Mouse (Mus musculus) lung, embryonic 14.5 days (tissue): ENCODE measurements around the gene Creb3l4. TPM values are rescaled to one million over a fixed set of nuclear protein-coding genes. Genes with fewer than 3 reads are reported as not detected.

ENCODE experiments used
- ATAC-seq: fragments of 200-750 bp; cut with Nextera tagmentation; 2 replicates; pipeline ENCODE4 v1.8.0; 2017; ENCODE audit warnings: mild to moderate bottlenecking, moderate TSS enrichment, moderate library complexity; ENCODE audit not compliant: insufficient read depth
- DNase-seq: peaks from one replicate; pipeline ENCODE4 v3.0.0-alpha.2; 2015
- H3K27ac ChIP-seq: fragments of 300-500 bp; sonication (generic); 2 replicates; pipeline ENCODE4 v1.5.1; 2014; ENCODE audit warnings: low read depth, mild to moderate bottlenecking, moderate library complexity
- H3K27me3 ChIP-seq: fragments of 300-500 bp; sonication (generic); 2 replicates; pipeline ENCODE4 v1.6.1; 2014; ENCODE audit warnings: low read length, control low read depth; ENCODE audit not compliant: insufficient read depth
- H3K36me3 ChIP-seq: fragments of 300-500 bp; sonication (generic); 2 replicates; pipeline ENCODE4 v1.6.1; 2014; ENCODE audit warnings: control low read depth; ENCODE audit not compliant: insufficient read depth
- H3K4me1 ChIP-seq: fragments of 300-500 bp; sonication (generic); 2 replicates; pipeline ENCODE4 v1.6.1; 2014; ENCODE audit warnings: antibody characterized with exemption, control low read depth; ENCODE audit not compliant: insufficient read depth
- H3K4me2 ChIP-seq: fragments of 300-500 bp; sonication (generic); 2 replicates; pipeline ENCODE4 v1.6.1; 2014; ENCODE audit warnings: mild to moderate bottlenecking
- H3K4me3 ChIP-seq: fragments of 300-500 bp; sonication (generic); 2 replicates; pipeline ENCODE4 v1.5.1; 2014; ENCODE audit warnings: low read depth, low read length
- H3K9ac ChIP-seq: fragments of 300-500 bp; sonication (generic); 2 replicates; pipeline ENCODE4 v1.6.1; 2014
- H3K9me3 ChIP-seq: fragments of 300-500 bp; sonication (generic); 2 replicates; pipeline ENCODE4 v1.6.1; 2016; ENCODE audit warnings: low read depth, low read length, control low read depth
- CTCF ChIP-seq: IDR thresholded peaks from 2 replicates; pipeline ENCODE4 v1.5.1; 2016; ENCODE audit warnings: antibody characterized with exemption, low read depth
- WGBS: fragments of 180-500 bp; shearing (Covaris S2); extraction: QIAGEN DNeasy Blood & Tissue Kit; methylation state at CpG from one replicate; pipeline ENCODE4 v1.1.7; 2014; 5-methylcytosine and 5-hydroxymethylcytosine counted together
- polyA plus RNA-seq: library from polyadenylated mRNA; unstranded; fragments of >200 nt; fragmentation: Nextera tagmentation; extraction: Ambion mirVana; gene quantifications from 2 replicates; pipeline ENCODE4 v1.2.1, GENCODE M21; 2014

Gene Creb3l4
- polyA plus RNA-seq, 1 experiment from 2014 or later, result 5.4 TPM

DNA sequence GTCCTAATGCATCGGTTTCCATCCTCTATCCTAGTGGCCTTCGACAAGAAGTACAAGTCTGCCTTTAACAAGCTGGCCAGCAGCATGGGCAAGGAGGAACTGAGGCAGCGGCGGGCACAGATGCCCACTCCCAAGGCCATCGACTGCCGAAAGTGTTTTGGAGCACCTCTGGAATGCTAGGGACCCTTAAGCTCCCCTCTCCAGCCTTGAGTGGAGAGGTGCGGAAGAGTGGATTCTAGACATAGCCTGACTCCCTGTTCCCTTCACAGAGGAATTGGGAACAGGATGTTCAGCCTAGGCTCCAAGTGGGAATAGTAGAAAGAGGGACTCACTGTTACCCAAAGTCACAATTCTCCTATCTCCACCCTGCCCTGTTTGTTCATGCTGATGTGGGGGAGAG, 36.4 kb upstream of the Creb3l4 start:
- TF ChIP-seq CTCF, result no peak
- H3K4me2 ChIP-seq, result no peak overlapping the region
- H3K4me1 ChIP-seq, result no peaks in the 10 kb centered on the region
- H3K9ac ChIP-seq, result no peak overlapping the region
- no peaks in the 10 kb centered on the region for H3K27me3 ChIP-seq
- peaks cover 52% of the 10 kb centered on the region for H3K36me3 ChIP-seq
- no peaks in the 10 kb centered on the region for H3K9me3 ChIP-seq
- DNase-seq (no peak), ATAC-seq (no peak)
- H3K4me3 ChIP-seq, result no peak overlapping the region
- 94% methylated on average over 7 of the region's 7 CpGs for WGBS
- no peak overlapping the region for H3K27ac ChIP-seq

DNA sequence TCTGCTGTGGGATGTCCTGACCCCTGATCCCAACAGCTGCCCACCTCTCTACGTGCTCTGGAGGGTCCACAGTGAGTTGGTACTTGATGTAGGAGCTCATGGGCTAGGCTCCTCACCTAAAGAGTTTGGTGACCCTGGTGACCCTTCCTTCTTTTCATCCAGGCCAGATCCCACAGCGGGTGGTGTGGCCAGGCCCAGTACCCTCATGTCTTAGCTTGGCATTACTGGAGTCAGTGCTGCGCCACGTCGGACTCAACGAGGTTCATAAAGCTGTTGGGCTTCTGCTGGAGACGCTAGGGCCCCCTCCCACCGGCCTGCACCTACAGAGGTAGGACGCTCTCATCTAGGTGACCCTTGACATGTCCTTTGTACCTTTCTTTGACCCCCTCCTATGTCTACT, 35.9 kb upstream of the Creb3l4 start:
- Histone ChIP-seq H3K36me3 (peaks cover 54% of the 10 kb centered on the region), H3K4me1 (no peaks in the 10 kb centered on the region), H3K4me2 (no peak overlapping the region), H3K9ac (no peak overlapping the region), H3K27me3 (no peaks in the 10 kb centered on the region), H3K9me3 (no peaks in the 10 kb centered on the region), H3K4me3 (no peak overlapping the region), H3K27ac (no peak overlapping the region)
- ATAC-seq (no peak), DNase-seq (no peak)
- TF ChIP-seq CTCF, result no peak
- 88% methylated on average over 9 of the region's 9 CpGs for WGBS

DNA sequence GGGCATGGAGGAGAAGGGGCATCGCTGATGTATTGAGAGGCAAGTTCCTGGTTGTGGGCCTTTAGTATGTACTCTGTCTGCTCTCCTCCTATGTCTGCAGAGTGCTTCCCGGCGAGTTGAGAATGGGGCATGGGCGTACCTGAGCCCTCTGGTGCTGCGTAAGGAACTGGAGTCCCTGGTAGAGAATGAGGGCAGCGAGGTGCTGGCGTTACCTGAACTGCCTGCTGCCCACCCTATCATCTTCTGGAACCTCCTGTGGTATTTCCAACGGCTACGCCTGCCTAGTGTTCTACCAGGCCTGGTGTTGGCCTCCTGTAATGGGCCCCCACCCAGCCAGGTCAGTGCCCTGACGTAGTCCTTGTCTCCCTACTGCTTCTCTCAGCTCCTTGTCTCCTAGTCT, 34.9 kb upstream of the Creb3l4 start:
- 95% methylated on average over 10 of the region's 10 CpGs for WGBS
- DNase-seq, result no peak
- ATAC-seq, result no peak
- peaks cover 63% of the 10 kb centered on the region for H3K36me3 ChIP-seq
- no peak overlapping the region for H3K9ac ChIP-seq
- H3K4me2 ChIP-seq, result no peak overlapping the region
- no peak overlapping the region for H3K27ac ChIP-seq
- H3K9me3 ChIP-seq, result no peaks in the 10 kb centered on the region
- no peak for TF ChIP-seq CTCF
- no peak overlapping the region for H3K4me3 ChIP-seq
- no peaks in the 10 kb centered on the region for H3K27me3 ChIP-seq
- H3K4me1 ChIP-seq, result no peaks in the 10 kb centered on the region

DNA sequence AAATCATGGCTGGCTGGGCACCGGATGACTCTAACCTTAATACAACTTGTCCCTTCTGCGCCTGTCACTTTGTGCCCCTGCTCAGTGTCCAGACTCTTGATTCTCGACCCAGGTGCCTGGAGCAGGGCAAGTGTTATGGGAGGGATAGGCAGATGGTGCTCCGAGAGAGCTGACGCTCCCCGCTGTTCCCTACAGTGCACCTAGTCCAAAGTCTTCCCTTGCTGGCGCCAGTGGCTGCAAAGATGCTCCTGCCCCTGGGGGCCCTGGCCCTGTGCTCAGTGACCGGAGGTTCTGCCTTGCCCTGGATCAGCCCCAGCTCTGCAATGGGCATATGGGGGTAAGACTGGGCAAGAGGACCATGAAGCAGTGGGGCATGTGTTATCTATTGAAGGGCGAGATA, 34.5 kb upstream of the Creb3l4 start:
- no peak overlapping the region for H3K4me3 ChIP-seq
- no peak overlapping the region for H3K9ac ChIP-seq
- H3K4me1 ChIP-seq, result no peaks in the 10 kb centered on the region
- H3K36me3 ChIP-seq, result peaks cover 66% of the 10 kb centered on the region
- WGBS, result 90% methylated on average over 9 of the region's 9 CpGs
- H3K9me3 ChIP-seq, result no peaks in the 10 kb centered on the region
- DNase-seq (no peak), ATAC-seq (no peak)
- H3K27ac ChIP-seq, result no peak overlapping the region
- TF ChIP-seq CTCF, result no peak
- no peaks in the 10 kb centered on the region for H3K27me3 ChIP-seq
- H3K4me2 ChIP-seq, result no peak overlapping the region

DNA sequence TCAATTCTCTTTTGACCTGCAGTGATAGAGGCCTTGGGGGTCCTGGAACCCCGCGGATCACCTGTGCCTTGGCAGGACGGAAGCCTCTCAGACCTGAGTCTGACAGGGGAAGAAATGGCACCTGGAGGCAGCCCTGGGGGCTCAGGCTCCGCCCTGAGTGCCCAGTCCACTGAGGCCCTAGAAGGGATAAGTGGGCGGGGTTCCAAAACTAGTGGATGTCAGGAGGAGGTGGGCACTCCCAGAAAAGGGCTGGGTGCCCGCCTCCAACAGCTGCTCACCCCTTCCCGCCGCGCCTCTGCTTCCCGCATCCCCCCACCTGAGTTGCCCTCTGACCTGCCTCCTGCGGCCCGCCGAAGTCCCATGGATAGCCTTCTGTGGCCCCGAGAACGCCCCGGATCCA, 33.5 kb upstream of the Creb3l4 start:
- Histone ChIP-seq H3K4me1 (no peaks in the 10 kb centered on the region), H3K9ac (no peak overlapping the region), H3K27ac (no peak overlapping the region), H3K36me3 (peaks cover 75% of the 10 kb centered on the region), H3K4me3 (no peak overlapping the region), H3K27me3 (no peaks in the 10 kb centered on the region), H3K9me3 (no peaks in the 10 kb centered on the region), H3K4me2 (no peak overlapping the region)
- WGBS, result 46% methylated on average over 16 of the region's 16 CpGs
- no peak for ATAC-seq
- no peak for TF ChIP-seq CTCF
- DNase-seq, result no peak

DNA sequence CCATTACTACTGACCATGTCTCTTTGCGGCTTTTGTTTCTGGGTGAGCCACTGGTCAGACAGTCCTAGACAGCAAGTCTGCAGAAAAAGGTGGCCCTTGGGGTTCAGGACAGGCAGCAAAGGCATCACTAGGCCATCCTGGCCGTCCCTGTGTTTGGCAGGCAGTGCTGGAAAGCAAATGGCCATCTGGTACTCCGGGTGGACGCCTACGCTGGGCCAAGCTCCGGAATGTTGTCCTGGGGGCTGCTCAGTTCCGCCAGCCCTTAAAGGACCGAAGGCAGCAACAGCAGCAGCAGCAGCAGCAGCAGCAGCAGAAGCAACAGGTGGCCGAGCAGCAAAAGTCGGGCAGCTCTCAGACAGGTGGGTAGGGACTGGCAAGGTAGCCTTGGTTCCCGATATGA, 32.0 kb upstream of the Creb3l4 start:
- no peaks in the 10 kb centered on the region for H3K27me3 ChIP-seq
- H3K4me2 ChIP-seq, result no peak overlapping the region
- DNase-seq (no peak), ATAC-seq (no peak)
- H3K36me3 ChIP-seq, result peaks cover 77% of the 10 kb centered on the region
- no peak overlapping the region for H3K27ac ChIP-seq
- no peaks in the 10 kb centered on the region for H3K9me3 ChIP-seq
- no peaks in the 10 kb centered on the region for H3K4me1 ChIP-seq
- no peak overlapping the region for H3K9ac ChIP-seq
- WGBS, result 89% methylated on average over 11 of the region's 11 CpGs
- TF ChIP-seq CTCF, result no peak
- no peak overlapping the region for H3K4me3 ChIP-seq

DNA sequence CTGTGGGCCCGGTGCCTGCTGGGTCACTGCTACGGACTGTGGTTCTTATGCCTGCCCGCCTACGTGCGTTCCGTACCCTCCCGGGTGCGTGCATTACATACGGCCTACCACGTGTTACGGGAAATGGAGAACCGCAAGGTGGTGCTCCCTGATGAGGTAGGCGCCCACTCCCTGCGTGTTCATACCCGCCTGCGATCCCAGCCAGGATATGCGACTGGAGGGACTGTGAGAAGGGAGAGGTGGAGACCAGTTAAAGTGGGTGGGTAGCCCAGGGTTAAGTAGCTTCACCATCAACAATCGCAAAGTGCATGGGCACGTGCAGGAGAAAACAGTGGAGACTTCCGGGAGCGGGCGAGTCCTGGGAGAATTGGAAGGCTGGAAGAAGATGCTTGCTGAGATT, 30.5 kb upstream of the Creb3l4 start:
- no peak overlapping the region for H3K27ac ChIP-seq
- ATAC-seq, result no peak
- H3K9ac ChIP-seq, result no peak overlapping the region
- no peak for TF ChIP-seq CTCF
- H3K4me1 ChIP-seq, result no peaks in the 10 kb centered on the region
- H3K9me3 ChIP-seq, result no peaks in the 10 kb centered on the region
- 91% methylated on average over 22 of the region's 22 CpGs for WGBS
- H3K4me2 ChIP-seq, result no peak overlapping the region
- no peak for DNase-seq
- H3K27me3 ChIP-seq, result no peaks in the 10 kb centered on the region
- H3K4me3 ChIP-seq, result no peak overlapping the region
- peaks cover 69% of the 10 kb centered on the region for H3K36me3 ChIP-seq

DNA sequence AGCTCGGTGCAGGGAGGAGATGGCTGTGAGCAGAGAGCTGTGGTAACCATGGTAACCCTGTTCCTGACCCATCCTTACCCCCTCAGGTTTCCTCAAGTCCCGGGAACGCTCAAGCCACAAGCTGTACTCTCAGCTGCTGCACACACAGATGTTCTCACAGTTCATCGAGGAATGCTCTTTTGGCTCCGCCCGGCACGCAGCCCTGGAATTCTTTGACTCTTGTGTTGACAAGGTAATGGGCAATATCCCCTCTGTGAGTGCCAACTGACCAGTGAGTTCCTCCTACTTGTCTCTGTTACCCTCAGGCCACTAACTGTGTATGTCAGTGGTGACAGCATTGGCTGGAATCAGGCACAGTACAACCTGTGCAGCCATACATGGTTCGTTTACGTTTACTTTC, 28.9 kb upstream of the Creb3l4 start:
- H3K9me3 ChIP-seq, result no peaks in the 10 kb centered on the region
- no peak overlapping the region for H3K9ac ChIP-seq
- no peaks in the 10 kb centered on the region for H3K27me3 ChIP-seq
- DNase-seq (no peak), ATAC-seq (no peak)
- H3K4me1 ChIP-seq, result no peaks in the 10 kb centered on the region
- no peak overlapping the region for H3K4me2 ChIP-seq
- TF ChIP-seq CTCF, result no peak
- 68% methylated on average over 9 of the region's 9 CpGs for WGBS
- no peak overlapping the region for H3K4me3 ChIP-seq
- no peak overlapping the region for H3K27ac ChIP-seq
- H3K36me3 ChIP-seq, result peaks cover 53% of the 10 kb centered on the region
